Mouse (Mus musculus): ENCODE results near the gene Sorl1. TPM values are rescaled to one million over a fixed set of nuclear protein-coding genes. Genes with fewer than 3 reads are reported as not detected.

Sorl1 gene
- total RNA-seq (2021) = 100 to 1,000 TPM; 137 to 158 TPM
- long read RNA-seq, experiment 1, full-length matches to known transcripts = 24 of 77 reads
- long read RNA-seq, experiment 1, partial matches to known transcripts = 28 of 77 reads
- long read RNA-seq, experiment 1, other reads (novel, unspliced or antisense) = 25 of 77 reads
- long read RNA-seq, experiment 2, full-length matches to known transcripts = 13 of 42 reads
- long read RNA-seq, experiment 2, partial matches to known transcripts = 11 of 42 reads
- long read RNA-seq, experiment 2, other reads (novel, unspliced or antisense) = 18 of 42 reads

DNA sequence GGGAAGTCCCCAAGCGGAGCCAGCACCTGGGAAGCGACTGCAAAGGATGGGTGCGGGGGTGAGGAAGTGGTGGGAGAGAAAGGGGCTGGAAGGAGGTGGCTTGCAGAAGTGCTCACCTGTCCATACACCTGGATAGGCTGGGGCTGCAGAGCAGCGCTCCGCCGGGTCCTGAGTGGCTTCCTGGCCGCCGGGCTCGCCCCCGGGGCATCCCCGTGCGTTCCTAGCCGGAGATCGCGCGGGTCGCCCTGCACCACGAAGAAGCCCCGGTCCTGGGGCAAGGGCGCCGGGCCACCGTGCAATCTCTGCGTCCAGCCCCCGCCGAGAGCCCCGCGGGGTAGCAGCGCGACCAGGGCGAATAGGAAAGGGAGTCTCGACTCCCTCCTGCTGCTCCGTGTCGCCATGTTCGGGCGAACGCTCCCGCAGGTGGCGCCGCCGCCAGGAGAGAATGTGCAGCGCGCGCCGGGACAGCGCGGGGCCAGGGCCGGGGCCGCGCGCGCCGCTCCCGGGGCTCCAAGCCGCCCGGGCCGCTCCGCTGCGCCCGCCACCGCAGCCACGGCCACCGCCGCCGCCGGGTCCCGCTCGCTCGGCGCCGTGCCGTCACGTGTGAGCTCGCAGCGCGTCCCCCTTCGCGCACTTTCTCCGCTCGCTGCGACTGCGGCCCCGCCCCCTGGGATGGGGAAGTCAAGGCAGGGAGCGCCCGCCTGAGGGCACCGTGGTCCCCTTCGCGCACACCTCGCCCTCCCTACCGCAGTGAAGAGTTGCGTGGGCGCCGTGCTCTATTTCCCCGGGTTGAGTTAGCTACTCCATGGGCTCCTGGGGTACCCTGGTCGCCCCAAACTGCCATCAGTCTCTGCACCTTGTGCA is at the start of gene Sorl1:
Gene Sorl1, minus strand, starts transcription at position 585 of the 864 bp plus-strand sequence.
- intact Hi-C loops (cut with DNase I) = loop anchor here (2.0 to 5.0 kb wide), 5 partner anchors 37 to 117 kb away; no protein-coding TSS in a partner anchor
- peak; percentile 50 to 71 for DNase-seq (ENCODE audit: low spot score in 2 of 2)

GRCm38 (mm10) chr9:42173781-42174180 is 49.7 kb upstream of the Sorl1 start:
- DNase-seq (ENCODE audit: low spot score in 2 of 2) = no peak
- intact Hi-C loops (cut with DNase I) = no loop called here

- DNase-seq (ENCODE audit: low spot score in 2 of 2) = no peak
- intact Hi-C loops (cut with DNase I) = no loop called here
Measured at GRCm38 (mm10) chr9:42169491-42169890, 45.4 kb upstream of the Sorl1 start.

DNA sequence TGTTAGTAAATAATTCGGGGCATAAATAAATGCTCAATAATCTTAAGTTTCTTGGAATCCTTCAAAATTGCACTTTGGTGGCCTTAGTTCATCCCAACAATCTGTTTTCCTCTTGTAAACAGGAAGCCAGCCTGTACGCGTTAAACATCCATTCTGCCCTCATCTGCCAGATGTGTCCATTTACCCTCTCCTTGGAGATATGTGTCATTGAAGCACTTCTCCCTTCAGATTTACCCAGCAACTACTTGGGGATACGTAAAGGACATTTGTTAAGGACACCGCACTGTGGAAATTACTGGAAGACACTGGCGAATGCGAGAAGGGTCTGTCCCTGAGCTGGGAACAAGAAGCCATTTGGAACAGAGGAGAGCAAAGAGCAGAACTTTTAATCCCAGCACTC is 44.9 kb upstream of the Sorl1 start:
- intact Hi-C loops (cut with DNase I) = no loop called here
- DNase-seq (ENCODE audit: low spot score in 2 of 2) = no peak

DNA sequence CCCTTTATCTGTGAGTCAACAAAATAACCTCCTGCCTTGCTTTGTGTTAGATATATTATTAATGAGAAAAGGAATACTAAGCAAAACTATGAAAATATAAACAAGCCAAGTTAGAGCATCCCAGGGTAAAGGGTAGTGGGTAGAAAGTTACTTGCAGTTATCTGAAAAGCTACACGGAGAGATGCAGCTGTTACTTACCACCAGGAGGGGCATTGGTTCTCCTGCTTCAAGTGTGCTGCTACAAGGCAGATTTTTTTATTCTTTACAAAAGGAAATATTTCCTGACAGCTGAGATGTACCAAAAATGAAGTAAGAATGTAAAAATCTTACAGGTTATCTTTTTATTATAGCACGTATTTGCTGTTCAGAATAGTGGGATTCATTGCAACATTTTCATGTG is 40.8 kb upstream of the Sorl1 start:
- intact Hi-C loops (cut with DNase I) = no loop called here
- no peak for DNase-seq (ENCODE audit: low spot score in 2 of 2)

GRCm38 (mm10) chr9:42163011-42163410 is 38.9 kb upstream of the Sorl1 start:
- no peak for DNase-seq (ENCODE audit: low spot score in 2 of 2)
- intact Hi-C loops (cut with DNase I) = no loop called here

DNA sequence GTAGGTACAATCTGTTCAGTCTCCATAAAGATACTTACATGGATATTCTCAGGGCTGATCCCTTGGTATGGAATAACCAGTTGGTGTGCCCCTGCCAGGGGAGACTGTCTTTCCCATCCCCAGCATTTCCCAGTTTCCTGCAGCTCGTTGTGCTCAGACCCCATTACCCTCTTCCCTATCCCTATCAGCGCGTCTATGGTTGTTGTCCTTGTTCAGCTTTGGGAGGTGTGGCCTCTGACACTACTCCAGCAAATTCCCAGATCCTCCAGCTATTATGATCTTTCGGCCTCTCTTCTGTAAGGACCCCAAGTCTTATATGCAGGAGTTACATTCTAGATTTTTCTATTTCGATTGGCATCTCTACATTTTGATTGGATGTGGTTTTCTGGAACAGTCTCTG is 35.3 kb upstream of the Sorl1 start:
- no peak for DNase-seq (ENCODE audit: low spot score in 2 of 2)

DNA sequence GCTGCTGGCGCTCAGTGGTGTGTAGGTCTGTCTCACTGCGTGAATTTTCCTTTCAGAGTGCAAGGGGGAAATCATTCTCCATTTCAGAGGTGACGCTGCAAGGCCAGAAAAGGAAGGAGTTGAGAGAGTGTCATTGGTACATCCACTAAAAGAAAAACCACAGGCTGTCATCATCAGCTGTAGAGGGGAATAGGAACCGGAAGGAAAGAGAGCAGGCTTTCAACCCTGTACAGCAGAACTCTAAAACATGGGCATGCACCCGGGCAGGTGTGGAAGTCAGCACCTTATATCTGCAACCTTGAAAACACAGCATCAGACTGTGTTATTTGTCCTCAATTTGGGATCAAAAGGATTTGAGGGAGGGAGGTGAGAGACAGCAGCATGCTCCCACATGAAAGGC is 34.6 kb upstream of the Sorl1 start:
- no peak for DNase-seq (ENCODE audit: low spot score in 2 of 2)
- intact Hi-C loops (cut with DNase I) = no loop called here

More for the DNA sequence above, 35.3 kb upstream of the Sorl1 start:
- intact Hi-C loops (cut with DNase I) = no loop called here

- no peak for DNase-seq (ENCODE audit: low spot score in 2 of 2)
- intact Hi-C loops (cut with DNase I) = no loop called here
Measured at GRCm38 (mm10) chr9:42157981-42158380, 33.9 kb upstream of the Sorl1 start.

GRCm38 (mm10) chr9:42156566-42156965 is 32.5 kb upstream of the Sorl1 start:
- DNase-seq (ENCODE audit: low spot score in 2 of 2) = no peak
- intact Hi-C loops (cut with DNase I) = no loop called here

GRCm38 (mm10) chr9:42154682-42155081 is 30.6 kb upstream of the Sorl1 start:
- intact Hi-C loops (cut with DNase I) = no loop called here
- no peak for DNase-seq (ENCODE audit: low spot score in 2 of 2)

DNA sequence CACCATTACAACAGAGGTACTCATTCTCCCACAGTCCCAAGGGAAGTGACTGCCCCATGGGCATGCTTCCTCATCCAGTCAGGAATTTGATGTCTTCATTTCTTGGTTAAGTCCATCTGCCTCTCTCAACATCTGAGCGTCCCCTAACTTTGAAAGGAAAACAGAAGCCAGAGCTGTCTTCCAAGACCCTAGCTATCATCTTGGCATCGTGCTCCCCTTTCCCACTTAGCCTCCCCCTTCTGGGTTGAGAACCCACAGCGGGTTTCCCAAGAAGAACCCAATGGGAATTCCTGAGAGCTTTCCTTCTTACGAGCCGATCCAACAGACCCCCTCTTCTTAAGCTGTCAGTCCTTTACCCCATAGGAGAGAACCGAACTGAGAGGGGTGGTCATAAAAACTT is 24.7 kb upstream of the Sorl1 start:
- no peak for DNase-seq (ENCODE audit: low spot score in 2 of 2)
- intact Hi-C loops (cut with DNase I) = no loop called here

- intact Hi-C loops (cut with DNase I) = no loop called here
- DNase-seq (ENCODE audit: low spot score in 2 of 2) = no peak
Measured at GRCm38 (mm10) chr9:42148036-42148435, 23.9 kb upstream of the Sorl1 start.

DNA sequence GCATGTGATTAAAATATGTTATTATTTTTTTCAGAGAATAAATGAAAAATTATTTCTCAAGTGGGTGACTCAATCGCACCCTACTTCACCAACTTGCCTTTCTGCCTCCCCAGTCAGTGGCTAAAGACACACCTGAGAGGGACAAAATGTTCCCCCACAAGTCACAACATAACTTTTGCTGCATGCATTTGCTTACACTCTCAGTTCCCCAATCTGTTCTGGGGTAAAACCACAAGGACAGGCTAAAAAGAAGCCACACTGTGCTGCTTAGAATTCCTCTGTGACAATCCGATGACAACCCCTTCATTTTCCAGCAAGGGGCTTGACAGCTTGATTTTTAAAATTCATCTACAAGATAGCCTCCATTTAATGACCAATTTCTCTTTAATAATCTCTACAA is 22.4 kb upstream of the Sorl1 start:
- intact Hi-C loops (cut with DNase I) = no loop called here
- DNase-seq (ENCODE audit: low spot score in 2 of 2) = no peak

- intact Hi-C loops (cut with DNase I) = no loop called here
Measured at GRCm38 (mm10) chr9:42141549-42142210, 17.6 kb upstream of the Sorl1 start.

GRCm38 (mm10) chr9:42138248-42138858 is 14.3 kb upstream of the Sorl1 start:
- intact Hi-C loops (cut with DNase I) = no loop called here

More at GRCm38 (mm10) chr9:42141549-42142210, 17.6 kb upstream of the Sorl1 start:
- DNase-seq (ENCODE audit: low spot score in 2 of 2) = no peak

GRCm38 (mm10) chr9:42137578-42137977 is 13.5 kb upstream of the Sorl1 start:
- intact Hi-C loops (cut with DNase I) = no loop called here

More at GRCm38 (mm10) chr9:42138248-42138858, 14.3 kb upstream of the Sorl1 start:
- peak in 1 of 2 experiments; percentile 22 for DNase-seq (ENCODE audit: low spot score in 2 of 2)

GRCm38 (mm10) chr9:42130793-42131760 is 7.0 kb upstream of the Sorl1 start:
- DNase-seq (ENCODE audit: low spot score in 2 of 2) = peak; percentile 67 to 81
- intact Hi-C loops (cut with DNase I) = no loop called here

More at GRCm38 (mm10) chr9:42137578-42137977, 13.5 kb upstream of the Sorl1 start:
- no peak for DNase-seq (ENCODE audit: low spot score in 2 of 2)
